In genomic region chr17:49243419-49243818, GRCm38 (mm10) we compare ENCODE assay signal across 8 mouse cellular contexts.
DNase-seq lines count a peak whose midpoint lies in the region.

No protein-coding gene starts in this region.

- DNase-seq in kidney, adult 18-20 months = peak; percentile 12
- no peak for DNase-seq in kidney, adult 11 months
- peak; percentile 31 for DNase-seq in cerebellum, adult 9-10 months
- peak; percentile 86 for DNase-seq in heart, postnatal 4 days
- peak; percentile 90 for DNase-seq in left cerebral cortex, postnatal 4 days
- no peak for DNase-seq in gastrocnemius, postnatal 36 days
- no peak for DNase-seq in thymus, postnatal 10 days (ENCODE audit: low spot score in 2 of 2)
- DNase-seq in ovary, postnatal 36 days (ENCODE audit: low spot score) = no peak

- intact Hi-C loops in left cerebral cortex, postnatal 4 days (cut with DNase I) = loop anchor here (10.0 kb wide), 1 partner anchor 309 kb away; the partner anchor contains the start of gene Lrfn2
- intact Hi-C loops in gastrocnemius, postnatal 36 days (cut with DNase I) = no loop called here

Comparison
In these comparisons a context has a peak if more than half of its experiments do, and no peak if none do; other contexts are left out.
1. DNase-seq: peak in kidney, adult 18-20 months (single experiment), cerebellum, adult 9-10 months (single experiment), heart, postnatal 4 days (single experiment) and left cerebral cortex, postnatal 4 days (single experiment); none in kidney, adult 11 months (single experiment), gastrocnemius, postnatal 36 days (0 of 2), thymus, postnatal 10 days (0 of 2) and ovary, postnatal 36 days (single experiment).